Mouse (Mus musculus) urinary bladder, postnatal 14 days (tissue): ENCODE results near the gene Slc16a7.

Experiments used
- DNase-seq: peaks from one replicate; pipeline ENCODE4 v3.0.0; 2021; ENCODE audit warnings: low spot score

Gene Slc16a7

GRCm38 (mm10) chr10:125184146-125184545, 205.1 kb downstream of the Slc16a7 start:
- no peak for DNase-seq

GRCm38 (mm10) chr10:125182545-125182944, 206.7 kb downstream of the Slc16a7 start:
- DNase-seq: no peak

GRCm38 (mm10) chr10:125177782-125178181, 211.5 kb downstream of the Slc16a7 start:
- DNase-seq: no peak

- no peak for DNase-seq
Observed at GRCm38 (mm10) chr10:125175013-125175650, 214.1 kb downstream of the Slc16a7 start.

GRCm38 (mm10) chr10:125171625-125172024, 217.6 kb downstream of the Slc16a7 start:
- no peak for DNase-seq

GRCm38 (mm10) chr10:125171154-125171553, 218.1 kb downstream of the Slc16a7 start:
- DNase-seq: no peak
